Mouse (Mus musculus): ENCODE measurements around the gene Slc25a25.
"Not testable (repeated sequence)": the region's sequence is repeated elsewhere in the genome, so short reads cannot be mapped to it uniquely, and the experiment has no call there.

Slc25a25 gene

GRCm38 (mm10) chr2:32450881-32451844, at the start of gene Slc25a25:
Gene Slc25a25 (minus strand): TSS chr2:32451445.
- peak; percentile 91 to 94 for DNase-seq (ENCODE audit: low read depth in 2 of 2, low spot score in 2 of 2)

GRCm38 (mm10) chr2:32500461-32500860, 49.2 kb upstream of the Slc25a25 start:
- DNase-seq (ENCODE audit: low read depth in 2 of 2, low spot score in 2 of 2) = no peak

GRCm38 (mm10) chr2:32499365-32499764, 48.1 kb upstream of the Slc25a25 start:
- DNase-seq (ENCODE audit: low read depth in 2 of 2, low spot score in 2 of 2) = no peak

- DNase-seq (ENCODE audit: low read depth in 2 of 2, low spot score in 2 of 2) = peak; percentile 52 to 68
These were observed 44.9 kb upstream of the Slc25a25 start for GRCm38 (mm10) chr2:32496190-32496589.

GRCm38 (mm10) chr2:32495185-32495726, 44.0 kb upstream of the Slc25a25 start:
- peak; percentile 80 to 88 for DNase-seq (ENCODE audit: low read depth in 2 of 2, low spot score in 2 of 2)

- no peak for DNase-seq (ENCODE audit: low read depth in 2 of 2, low spot score in 2 of 2)
These were observed 43.3 kb upstream of the Slc25a25 start for GRCm38 (mm10) chr2:32494522-32494921.

- peak; percentile 81 for DNase-seq (ENCODE audit: low read depth in 2 of 2, low spot score in 2 of 2)
These were observed 42.1 kb upstream of the Slc25a25 start for GRCm38 (mm10) chr2:32493301-32493701.

- no peak for DNase-seq (ENCODE audit: low read depth in 2 of 2, low spot score in 2 of 2)
These were observed 41.4 kb upstream of the Slc25a25 start for GRCm38 (mm10) chr2:32492661-32493060.

- not testable (repeated sequence) for DNase-seq (ENCODE audit: low read depth in 2 of 2, low spot score in 2 of 2)
These were observed 39.5 kb upstream of the Slc25a25 start for GRCm38 (mm10) chr2:32490730-32491129.

GRCm38 (mm10) chr2:32488679-32489078, 37.4 kb upstream of the Slc25a25 start:
- peak; percentile 79 to 84 for DNase-seq (ENCODE audit: low read depth in 2 of 2, low spot score in 2 of 2)

GRCm38 (mm10) chr2:32487124-32487623, 35.9 kb upstream of the Slc25a25 start:
- peak; percentile 89 to 95 for DNase-seq (ENCODE audit: low read depth in 2 of 2, low spot score in 2 of 2)

- no peak for DNase-seq (ENCODE audit: low read depth in 2 of 2, low spot score in 2 of 2)
These were observed 34.9 kb upstream of the Slc25a25 start for GRCm38 (mm10) chr2:32486155-32486554.

- no peak for DNase-seq (ENCODE audit: low read depth in 2 of 2, low spot score in 2 of 2)
These were observed 34.5 kb upstream of the Slc25a25 start for GRCm38 (mm10) chr2:32485751-32486150.

- DNase-seq (ENCODE audit: low read depth in 2 of 2, low spot score in 2 of 2) = no peak
These were observed 33.7 kb upstream of the Slc25a25 start for GRCm38 (mm10) chr2:32484933-32485332.

GRCm38 (mm10) chr2:32483179-32483875, 32.1 kb upstream of the Slc25a25 start:
- peak; percentile 40 to 57 for DNase-seq (ENCODE audit: low read depth in 2 of 2, low spot score in 2 of 2)

- no peak for DNase-seq (ENCODE audit: low read depth in 2 of 2, low spot score in 2 of 2)
These were observed 31.1 kb upstream of the Slc25a25 start for GRCm38 (mm10) chr2:32482351-32482750.

- DNase-seq (ENCODE audit: low read depth in 2 of 2, low spot score in 2 of 2) = not testable (repeated sequence)
These were observed 24.1 kb upstream of the Slc25a25 start for GRCm38 (mm10) chr2:32475361-32475760.

- peak in 1 of 2 experiments; percentile 38 for DNase-seq (ENCODE audit: low read depth in 2 of 2, low spot score in 2 of 2)
These were observed 20.4 kb upstream of the Slc25a25 start for GRCm38 (mm10) chr2:32471681-32472061.

- DNase-seq (ENCODE audit: low read depth in 2 of 2, low spot score in 2 of 2) = no peak
These were observed 19.9 kb upstream of the Slc25a25 start for GRCm38 (mm10) chr2:32471001-32471680.

- no peak for DNase-seq (ENCODE audit: low read depth in 2 of 2, low spot score in 2 of 2)
These were observed 13.1 kb upstream of the Slc25a25 start for GRCm38 (mm10) chr2:32464212-32464891.
